Mouse (Mus musculus) heart, embryonic 11.5 days (tissue): ENCODE results near the gene Ube2z. TPM values are rescaled to one million over a fixed set of nuclear protein-coding genes. Genes with fewer than 3 reads are reported as not detected.

Experiments used
- ATAC-seq: fragments of 200-750 bp; cut with Nextera tagmentation; replicated peaks from 2 replicates; pipeline ENCODE4 v1.8.0; 2017; ENCODE audit warnings: moderate library complexity; ENCODE audit not compliant: insufficient number of reproducible peaks, low FRiP score, low TSS enrichment
- H3K27ac ChIP-seq: fragments of 300-500 bp; sonication (generic); 2 replicates; pipeline ENCODE4 v1.5.1; 2014; ENCODE audit warnings: mild to moderate bottlenecking, low read depth, low read length
- H3K27me3 ChIP-seq: fragments of 300-500 bp; sonication (generic); 2 replicates; pipeline ENCODE4 v1.6.1; 2014; ENCODE audit warnings: mild to moderate bottlenecking, low read length, mixed read lengths; ENCODE audit not compliant: control insufficient read depth, insufficient read depth
- H3K36me3 ChIP-seq: fragments of 300-500 bp; sonication (generic); 2 replicates; pipeline ENCODE4 v1.6.1; 2014; ENCODE audit warnings: mild to moderate bottlenecking, low read length, moderate library complexity, mixed read lengths; ENCODE audit not compliant: control insufficient read depth, insufficient read depth
- H3K4me1 ChIP-seq: fragments of 300-500 bp; sonication (generic); 2 replicates; pipeline ENCODE4 v1.6.1; 2014; ENCODE audit warnings: low read length; ENCODE audit not compliant: control insufficient read depth, insufficient read depth
- H3K4me2 ChIP-seq: fragments of 300-500 bp; sonication (generic); 2 replicates; pipeline ENCODE4 v1.6.1; 2014; ENCODE audit warnings: mild to moderate bottlenecking, moderate library complexity
- H3K4me3 ChIP-seq: fragments of 300-500 bp; sonication (generic); 2 replicates; pipeline ENCODE4 v1.5.1; 2014; ENCODE audit warnings: low read depth, low read length
- H3K9ac ChIP-seq: fragments of 300-500 bp; sonication (generic); 2 replicates; pipeline ENCODE4 v1.6.1; 2014; ENCODE audit warnings: mild to moderate bottlenecking, low read depth, low read length, moderate library complexity
- H3K9me3 ChIP-seq: fragments of 300-500 bp; sonication (generic); replicated peaks from 2 replicates; pipeline ENCODE4 v1.6.1; 2016; ENCODE audit warnings: low read length; ENCODE audit not compliant: control insufficient read depth
- WGBS: fragments of 180-500 bp; shearing (Covaris S2); extraction: QIAGEN DNeasy Blood & Tissue Kit; methylation state at CpG from one replicate; pipeline ENCODE4 v1.1.7; 2014; ENCODE audit not compliant: insufficient replicate concordance; 5-methylcytosine and 5-hydroxymethylcytosine counted together
- polyA plus RNA-seq: library from polyadenylated mRNA; unstranded; fragments of >200 nt; fragmentation: Nextera tagmentation; extraction: Ambion mirVana; gene quantifications from 2 replicates; pipeline ENCODE4 v1.2.1, GENCODE M21; 2014

Gene Ube2z
- polyA plus RNA-seq, 1 experiment from 2014 or later, result 23.0 TPM

GRCm38 (mm10) chr11:96073295-96073993 is 8.3 kb upstream of the Ube2z start:
- H3K4me1 ChIP-seq, result peaks cover 12% of the 10 kb centered on the region
- no peak overlapping the region for H3K27ac ChIP-seq
- H3K4me2 ChIP-seq, result peak overlapping the region; percentile 90
- no peak for ATAC-seq
- H3K36me3 ChIP-seq, result 0 out of 2 replicates have a peak, but pooled peaks cover 8% of the 10 kb centered on the region
- peak overlapping the region; percentile 79 for H3K4me3 ChIP-seq
- H3K9me3 ChIP-seq, result no peaks in the 10 kb centered on the region
- WGBS, result 76% methylated on average over 7 of the region's 9 CpGs
- H3K27me3 ChIP-seq, result no peaks in the 10 kb centered on the region
- 0 out of 2 replicates have a peak overlapping the region, but pooled peaks have one; percentile 39 for H3K9ac ChIP-seq

- Histone ChIP-seq H3K4me2 (no peak overlapping the region), H3K27ac (no peak overlapping the region), H3K4me3 (no peak overlapping the region), H3K36me3 (0 out of 2 replicates have a peak, but pooled peaks cover 8% of the 10 kb centered on the region), H3K27me3 (no peaks in the 10 kb centered on the region), H3K9me3 (no peaks in the 10 kb centered on the region), H3K9ac (no peak overlapping the region), H3K4me1 (peaks cover 12% of the 10 kb centered on the region)
- 68% methylated on average over 1 of the region's 1 CpGs for WGBS
- ATAC-seq, result no peak
Measured at GRCm38 (mm10) chr11:96071013-96071412, 5.8 kb upstream of the Ube2z start.

- no peaks in the 10 kb centered on the region for H3K9me3 ChIP-seq
- no peak overlapping the region for H3K9ac ChIP-seq
- no peak overlapping the region for H3K4me3 ChIP-seq
- H3K4me1 ChIP-seq, result peaks cover 16% of the 10 kb centered on the region
- H3K27ac ChIP-seq, result no peak overlapping the region
- H3K36me3 ChIP-seq, result 0 out of 2 replicates have a peak, but pooled peaks cover 8% of the 10 kb centered on the region
- H3K27me3 ChIP-seq, result no peaks in the 10 kb centered on the region
- no peak for ATAC-seq
- WGBS, result 87% methylated on average over 7 of the region's 7 CpGs
- H3K4me2 ChIP-seq, result no peak overlapping the region
Measured at GRCm38 (mm10) chr11:96070353-96070752, 5.2 kb upstream of the Ube2z start.

GRCm38 (mm10) chr11:96068231-96068630 is 3.0 kb upstream of the Ube2z start:
- WGBS, result 75% methylated on average over 5 of the region's 5 CpGs
- no peak overlapping the region for H3K4me3 ChIP-seq
- H3K36me3 ChIP-seq, result 0 out of 2 replicates have a peak, but pooled peaks cover 8% of the 10 kb centered on the region
- no peak for ATAC-seq
- no peak overlapping the region for H3K9ac ChIP-seq
- H3K27ac ChIP-seq, result no peak overlapping the region
- H3K27me3 ChIP-seq, result no peaks in the 10 kb centered on the region
- peaks cover 14% of the 10 kb centered on the region for H3K4me1 ChIP-seq
- no peak overlapping the region for H3K4me2 ChIP-seq
- H3K9me3 ChIP-seq, result no peaks in the 10 kb centered on the region

GRCm38 (mm10) chr11:96064521-96065214 is 520 bp downstream of the Ube2z start:
- Histone ChIP-seq H3K4me1 (peaks cover 14% of the 10 kb centered on the region), H3K36me3 (peaks cover 9% of the 10 kb centered on the region), H3K27me3 (no peaks in the 10 kb centered on the region), H3K4me3 (peak overlapping the region; percentile 98), H3K9me3 (no peaks in the 10 kb centered on the region), H3K27ac (peak overlapping the region; percentile 91), H3K9ac (peak overlapping the region; percentile 97), H3K4me2 (peak overlapping the region; percentile 94)
- under 1% methylated on average over 49 of the region's 64 CpGs for WGBS
- ATAC-seq, result peak; percentile 58

GRCm38 (mm10) chr11:96058309-96058708 is 6.9 kb downstream of the Ube2z start:
- Histone ChIP-seq H3K36me3 (peaks cover 23% of the 10 kb centered on the region), H3K9me3 (no peaks in the 10 kb centered on the region), H3K9ac (no peak overlapping the region), H3K4me2 (no peak overlapping the region), H3K4me3 (no peak overlapping the region), H3K27me3 (no peaks in the 10 kb centered on the region), H3K4me1 (peaks cover under 1% of the 10 kb centered on the region; the same call in 1 of the 2 replicates), H3K27ac (no peak overlapping the region)
- no peak for ATAC-seq
- 84% methylated on average over 4 of the region's 4 CpGs for WGBS

- H3K27ac ChIP-seq, result no peak overlapping the region
- ATAC-seq, result no peak
- H3K4me2 ChIP-seq, result no peak overlapping the region
- no peaks in the 10 kb centered on the region for H3K9me3 ChIP-seq
- H3K4me1 ChIP-seq, result no peaks in the 10 kb centered on the region
- H3K9ac ChIP-seq, result no peak overlapping the region
- H3K36me3 ChIP-seq, result peaks cover 35% of the 10 kb centered on the region
- WGBS, result 99% methylated on average over 3 of the region's 3 CpGs
- H3K4me3 ChIP-seq, result no peak overlapping the region
- no peaks in the 10 kb centered on the region for H3K27me3 ChIP-seq
Measured at GRCm38 (mm10) chr11:96050854-96051253, 14.3 kb downstream of the Ube2z start.

- 86% methylated on average over 4 of the region's 4 CpGs for WGBS
- H3K27me3 ChIP-seq, result no peaks in the 10 kb centered on the region
- no peak overlapping the region for H3K9ac ChIP-seq
- no peak overlapping the region for H3K4me2 ChIP-seq
- peaks cover 32% of the 10 kb centered on the region for H3K36me3 ChIP-seq
- no peaks in the 10 kb centered on the region for H3K9me3 ChIP-seq
- no peaks in the 10 kb centered on the region for H3K4me1 ChIP-seq
- no peak overlapping the region for H3K27ac ChIP-seq
- no peak overlapping the region for H3K4me3 ChIP-seq
- ATAC-seq, result no peak
Measured at GRCm38 (mm10) chr11:96049939-96050338, 15.2 kb downstream of the Ube2z start.
